Mouse (Mus musculus): ENCODE results near the gene Ddr1. TPM values are rescaled to one million over a fixed set of nuclear protein-coding genes. Genes with fewer than 3 reads are reported as not detected.

Gene Ddr1
- polyA plus RNA-seq, 1 experiment from 2014 or later, result 50.6 TPM

DNA sequence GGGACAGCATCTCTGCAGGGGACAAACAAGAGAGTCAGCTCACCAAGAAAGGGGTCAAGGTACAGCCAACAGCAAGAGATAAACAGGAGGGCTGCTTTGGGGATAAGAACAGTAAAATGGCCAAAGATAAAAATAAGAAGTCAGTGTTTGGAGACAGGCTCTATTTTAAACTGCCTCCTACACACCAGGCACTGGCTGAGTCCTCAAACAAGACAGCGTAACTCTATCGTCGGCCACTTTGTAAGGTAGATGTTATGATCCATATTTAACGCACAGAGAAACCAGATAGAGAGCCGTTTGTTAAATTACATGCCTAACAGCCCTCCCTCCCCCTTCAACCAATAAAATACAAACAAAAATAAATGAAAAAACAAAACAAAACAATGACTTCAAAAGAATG lies 10.5 kb downstream of the Ddr1 start:
- peaks cover 22% of the 10 kb centered on the region for H3K4me1 ChIP-seq (ENCODE audit: control insufficient read depth, insufficient read depth, low read length)
- H3K9ac ChIP-seq (replicated peaks; ENCODE audit: low read depth, low read length), result no peak overlapping the region
- H3K36me3 ChIP-seq (ENCODE audit: control insufficient read depth, insufficient read depth, low read length), result peaks cover 49% of the 10 kb centered on the region
- no peaks in the 10 kb centered on the region for H3K9me3 ChIP-seq (ENCODE audit: control insufficient read depth, low read depth, low read length)
- H3K27me3 ChIP-seq (ENCODE audit: control insufficient read depth, insufficient read depth, low read length), result no peaks in the 10 kb centered on the region
- no peak overlapping the region for H3K27ac ChIP-seq (ENCODE audit: low read length)
- ATAC-seq (ENCODE audit: insufficient number of reproducible peaks, insufficient read depth, low FRiP score, low read depth), result no peak
- 87% methylated on average over 5 of the region's 5 CpGs for WGBS
- no peak overlapping the region for H3K4me2 ChIP-seq (replicated peaks; ENCODE audit: low read depth, low read length)
- H3K4me3 ChIP-seq (ENCODE audit: low read depth, low read length), result no peak overlapping the region

DNA sequence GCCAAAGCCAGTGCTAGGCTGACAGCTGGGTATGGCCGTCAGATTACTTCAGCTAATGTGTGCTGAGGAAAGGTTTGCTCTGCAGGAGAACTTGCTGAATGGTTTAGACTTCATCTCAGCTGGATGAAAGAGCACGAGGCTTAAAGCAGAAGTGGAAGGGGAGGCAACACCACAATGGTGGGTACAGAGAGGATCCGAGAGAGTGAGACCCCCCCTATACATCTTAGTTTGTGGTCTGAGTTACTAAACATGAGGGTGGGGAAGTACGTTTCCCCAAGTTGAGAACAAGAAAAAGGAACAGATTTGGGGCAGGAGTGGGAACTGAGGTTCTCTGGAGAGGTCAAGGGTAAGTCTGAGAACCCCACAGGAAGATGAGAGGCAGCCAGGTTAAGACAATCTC lies 12.1 kb downstream of the Ddr1 start:
- WGBS, result 78% methylated on average over 4 of the region's 4 CpGs
- Histone ChIP-seq H3K4me1 (ENCODE audit: control insufficient read depth, insufficient read depth, low read length) (peaks cover 9% of the 10 kb centered on the region), H3K9ac (replicated peaks; ENCODE audit: low read depth, low read length) (no peak overlapping the region), H3K27me3 (ENCODE audit: control insufficient read depth, insufficient read depth, low read length) (no peaks in the 10 kb centered on the region), H3K36me3 (ENCODE audit: control insufficient read depth, insufficient read depth, low read length) (peaks cover 64% of the 10 kb centered on the region), H3K27ac (ENCODE audit: low read length) (no peak overlapping the region), H3K9me3 (ENCODE audit: control insufficient read depth, low read depth, low read length) (no peaks in the 10 kb centered on the region), H3K4me2 (replicated peaks; ENCODE audit: low read depth, low read length) (no peak overlapping the region), H3K4me3 (ENCODE audit: low read depth, low read length) (no peak overlapping the region)
- ATAC-seq (ENCODE audit: insufficient number of reproducible peaks, insufficient read depth, low FRiP score, low read depth), result no peak

DNA sequence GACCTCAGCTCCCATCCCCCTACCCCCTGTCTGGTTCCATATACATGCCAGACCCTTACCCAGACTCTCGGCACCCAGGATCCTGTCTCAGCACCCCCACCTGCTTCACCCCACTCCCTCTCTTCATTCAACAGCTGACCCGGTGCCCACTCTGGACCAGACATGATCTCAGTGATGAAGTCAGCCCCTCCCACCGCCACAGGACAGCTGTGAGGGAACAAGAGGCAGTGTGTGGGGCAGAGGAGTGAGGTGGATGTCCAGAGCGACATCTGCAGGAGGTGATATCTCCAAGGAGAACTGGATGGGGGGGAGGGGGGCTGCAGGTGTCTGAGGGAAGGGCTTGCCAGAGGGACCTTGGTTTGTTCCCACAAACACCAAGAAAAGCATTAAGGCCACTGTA lies 12.6 kb downstream of the Ddr1 start:
- WGBS, result 84% methylated on average over 4 of the region's 4 CpGs
- peaks cover 3% of the 10 kb centered on the region; the same call in 1 of the 2 replicates for H3K4me1 ChIP-seq (ENCODE audit: control insufficient read depth, insufficient read depth, low read length)
- H3K4me3 ChIP-seq (ENCODE audit: low read depth, low read length), result no peak overlapping the region
- ATAC-seq (ENCODE audit: insufficient number of reproducible peaks, insufficient read depth, low FRiP score, low read depth), result no peak
- H3K4me2 ChIP-seq (replicated peaks; ENCODE audit: low read depth, low read length), result no peak overlapping the region
- no peak overlapping the region for H3K27ac ChIP-seq (ENCODE audit: low read length)
- H3K27me3 ChIP-seq (ENCODE audit: control insufficient read depth, insufficient read depth, low read length), result no peaks in the 10 kb centered on the region
- H3K36me3 ChIP-seq (ENCODE audit: control insufficient read depth, insufficient read depth, low read length), result peaks cover 70% of the 10 kb centered on the region
- H3K9me3 ChIP-seq (ENCODE audit: control insufficient read depth, low read depth, low read length), result no peaks in the 10 kb centered on the region
- H3K9ac ChIP-seq (replicated peaks; ENCODE audit: low read depth, low read length), result no peak overlapping the region

DNA sequence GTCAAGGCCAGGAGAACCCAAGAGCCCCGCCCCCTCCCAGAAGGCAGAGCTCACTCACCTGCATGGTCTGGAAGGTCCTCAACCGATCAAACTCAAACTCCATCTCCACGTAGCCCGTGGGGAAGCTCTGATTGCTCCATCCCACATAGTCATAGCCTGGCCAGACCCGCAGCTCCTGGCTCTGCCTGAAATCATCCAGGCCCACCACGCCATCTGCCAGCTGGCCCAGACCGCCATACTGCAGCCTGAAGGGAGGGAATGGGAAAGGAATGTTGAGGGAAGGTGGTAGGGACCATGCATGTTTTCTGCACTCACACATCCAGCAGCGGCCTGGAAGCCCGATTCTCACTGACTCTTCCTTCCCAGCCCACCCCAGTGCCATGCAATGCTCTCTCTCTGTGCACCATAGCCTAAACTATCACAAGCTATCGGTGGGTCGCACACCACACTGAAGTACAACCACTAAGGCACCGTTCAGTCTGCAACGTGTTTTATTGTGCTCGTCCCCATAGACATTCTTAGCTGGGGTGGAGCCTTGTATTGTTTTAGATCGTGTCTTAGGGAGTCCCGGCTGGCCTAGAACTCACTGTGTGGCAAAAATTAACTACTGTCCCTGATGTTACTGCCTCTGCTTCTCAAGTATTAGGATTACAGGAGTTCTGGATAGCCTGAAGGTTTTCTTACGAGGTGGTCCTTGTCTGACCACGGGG lies 14.3 kb downstream of the Ddr1 start:
- H3K9ac ChIP-seq (replicated peaks; ENCODE audit: low read depth, low read length), result no peak overlapping the region
- H3K27me3 ChIP-seq (ENCODE audit: control insufficient read depth, insufficient read depth, low read length), result no peaks in the 10 kb centered on the region
- no peaks in the 10 kb centered on the region for H3K4me1 ChIP-seq (ENCODE audit: control insufficient read depth, insufficient read depth, low read length)
- WGBS, result 87% methylated on average over 18 of the region's 18 CpGs
- H3K4me3 ChIP-seq (ENCODE audit: low read depth, low read length), result no peak overlapping the region
- ATAC-seq (ENCODE audit: insufficient number of reproducible peaks, insufficient read depth, low FRiP score, low read depth), result no peak
- H3K27ac ChIP-seq (ENCODE audit: low read length), result no peak overlapping the region
- H3K36me3 ChIP-seq (ENCODE audit: control insufficient read depth, insufficient read depth, low read length), result peaks cover 87% of the 10 kb centered on the region
- no peak overlapping the region for H3K4me2 ChIP-seq (replicated peaks; ENCODE audit: low read depth, low read length)
- H3K9me3 ChIP-seq (ENCODE audit: control insufficient read depth, low read depth, low read length), result no peaks in the 10 kb centered on the region

DNA sequence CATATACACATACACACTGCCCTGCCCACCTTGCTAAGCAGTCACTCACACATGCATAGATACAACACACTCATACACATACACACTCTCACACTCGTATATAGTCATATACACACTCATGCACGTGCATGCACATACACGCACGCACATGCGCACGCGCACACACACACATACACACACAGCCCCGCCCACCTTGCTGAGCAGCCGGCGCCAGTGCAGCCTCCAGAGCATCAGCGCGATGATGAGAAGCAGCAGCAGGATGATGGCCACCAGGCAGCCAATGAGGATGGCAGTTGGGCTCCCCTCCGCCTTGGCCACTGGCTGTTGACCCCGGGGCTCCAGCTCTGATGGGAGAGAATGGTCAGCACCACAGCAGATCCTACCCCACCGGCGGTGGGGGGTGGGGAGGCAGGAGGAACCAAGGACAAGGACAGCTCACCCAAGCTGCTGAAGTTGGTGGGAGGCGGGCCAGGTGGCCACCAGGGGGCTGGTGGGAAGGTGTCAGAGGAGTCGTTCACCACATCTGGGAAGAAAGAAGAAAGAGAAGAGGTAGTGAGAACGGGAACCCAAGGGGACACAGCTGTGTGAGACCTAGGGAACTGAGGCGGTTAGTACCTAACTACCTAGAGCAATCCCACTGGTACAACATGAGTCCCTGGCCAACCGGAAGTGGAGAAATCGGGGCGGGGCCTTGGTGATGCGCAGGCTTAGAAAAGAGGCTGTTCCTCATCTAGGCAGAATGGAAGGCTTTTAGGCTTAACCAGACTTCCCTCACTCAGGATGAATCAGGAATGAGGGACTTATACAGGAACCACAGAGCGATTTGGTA lies 15.9 kb downstream of the Ddr1 start:
- no peaks in the 10 kb centered on the region for H3K4me1 ChIP-seq (ENCODE audit: control insufficient read depth, insufficient read depth, low read length)
- no peak for ATAC-seq (ENCODE audit: insufficient number of reproducible peaks, insufficient read depth, low FRiP score, low read depth)

DNA sequence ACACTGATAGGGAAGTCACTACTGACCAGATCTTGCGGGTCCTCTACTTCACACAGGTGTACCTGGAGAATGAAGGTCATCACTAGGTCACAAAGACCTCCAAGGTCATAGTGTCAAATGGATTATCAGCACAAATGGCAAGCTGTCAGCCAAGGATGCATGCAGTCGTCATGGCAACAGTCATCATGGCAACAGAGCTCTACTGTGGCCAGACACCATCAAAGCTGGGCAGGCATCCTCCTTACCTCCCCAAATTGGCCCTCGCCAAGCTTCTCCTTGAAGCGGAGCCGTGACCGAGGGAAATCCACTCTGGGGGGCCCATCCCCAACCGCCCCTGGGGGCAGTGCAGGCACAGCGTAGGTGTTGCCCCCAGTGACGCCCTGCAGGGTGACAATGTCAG lies 19.4 kb downstream of the Ddr1 start:
- WGBS, result 79% methylated on average over 9 of the region's 9 CpGs
- Histone ChIP-seq H3K4me1 (ENCODE audit: control insufficient read depth, insufficient read depth, low read length) (no peaks in the 10 kb centered on the region), H3K4me3 (ENCODE audit: low read depth, low read length) (no peak overlapping the region), H3K9ac (replicated peaks; ENCODE audit: low read depth, low read length) (no peak overlapping the region), H3K36me3 (ENCODE audit: control insufficient read depth, insufficient read depth, low read length) (peaks cover 86% of the 10 kb centered on the region), H3K27me3 (ENCODE audit: control insufficient read depth, insufficient read depth, low read length) (no peaks in the 10 kb centered on the region), H3K9me3 (ENCODE audit: control insufficient read depth, low read depth, low read length) (no peaks in the 10 kb centered on the region), H3K4me2 (replicated peaks; ENCODE audit: low read depth, low read length) (no peak overlapping the region), H3K27ac (ENCODE audit: low read length) (no peak overlapping the region)
- ATAC-seq (ENCODE audit: insufficient number of reproducible peaks, insufficient read depth, low FRiP score, low read depth), result no peak

More for the DNA sequence above, 15.9 kb downstream of the Ddr1 start:
- Histone ChIP-seq H3K4me2 (replicated peaks; ENCODE audit: low read depth, low read length) (no peak overlapping the region), H3K27me3 (ENCODE audit: control insufficient read depth, insufficient read depth, low read length) (no peaks in the 10 kb centered on the region), H3K9ac (replicated peaks; ENCODE audit: low read depth, low read length) (no peak overlapping the region), H3K36me3 (ENCODE audit: control insufficient read depth, insufficient read depth, low read length) (peaks cover 96% of the 10 kb centered on the region), H3K27ac (ENCODE audit: low read length) (no peak overlapping the region), H3K4me3 (ENCODE audit: low read depth, low read length) (no peak overlapping the region), H3K9me3 (ENCODE audit: control insufficient read depth, low read depth, low read length) (no peaks in the 10 kb centered on the region)
- 87% methylated on average over 25 of the region's 25 CpGs for WGBS

DNA sequence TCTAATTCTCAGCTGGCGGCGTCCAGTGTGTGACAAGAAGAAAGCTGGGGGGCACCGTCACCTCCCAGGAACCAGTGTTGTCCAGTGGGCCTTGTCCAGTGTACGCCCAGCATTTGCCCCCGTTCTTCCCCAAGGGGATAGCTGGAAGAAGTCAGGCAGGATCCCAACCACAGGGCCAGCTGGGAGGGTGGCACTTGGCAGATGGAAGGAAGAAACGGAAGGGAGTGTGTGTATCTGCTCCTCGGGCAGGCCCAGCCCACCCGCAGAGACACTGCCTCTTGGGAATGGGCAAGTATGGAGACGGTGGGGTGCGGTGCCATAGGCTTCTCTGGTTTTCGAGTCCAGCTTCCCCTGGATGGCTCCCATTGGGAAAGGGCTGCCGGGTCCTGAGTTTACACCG lies 22.4 kb downstream of the Ddr1 start:
- no peaks in the 10 kb centered on the region for H3K27me3 ChIP-seq (ENCODE audit: control insufficient read depth, insufficient read depth, low read length)
- peaks cover 55% of the 10 kb centered on the region for H3K36me3 ChIP-seq (ENCODE audit: control insufficient read depth, insufficient read depth, low read length)
- no peak for ATAC-seq (ENCODE audit: insufficient number of reproducible peaks, insufficient read depth, low FRiP score, low read depth)
- H3K4me1 ChIP-seq (ENCODE audit: control insufficient read depth, insufficient read depth, low read length), result no peaks in the 10 kb centered on the region
- no peak overlapping the region for H3K27ac ChIP-seq (ENCODE audit: low read length)
- no peak overlapping the region for H3K9ac ChIP-seq (replicated peaks; ENCODE audit: low read depth, low read length)
- no peak overlapping the region for H3K4me3 ChIP-seq (ENCODE audit: low read depth, low read length)
- WGBS, result 85% methylated on average over 12 of the region's 13 CpGs
- no peaks in the 10 kb centered on the region for H3K9me3 ChIP-seq (ENCODE audit: control insufficient read depth, low read depth, low read length)
- H3K4me2 ChIP-seq (replicated peaks; ENCODE audit: low read depth, low read length), result no peak overlapping the region

DNA sequence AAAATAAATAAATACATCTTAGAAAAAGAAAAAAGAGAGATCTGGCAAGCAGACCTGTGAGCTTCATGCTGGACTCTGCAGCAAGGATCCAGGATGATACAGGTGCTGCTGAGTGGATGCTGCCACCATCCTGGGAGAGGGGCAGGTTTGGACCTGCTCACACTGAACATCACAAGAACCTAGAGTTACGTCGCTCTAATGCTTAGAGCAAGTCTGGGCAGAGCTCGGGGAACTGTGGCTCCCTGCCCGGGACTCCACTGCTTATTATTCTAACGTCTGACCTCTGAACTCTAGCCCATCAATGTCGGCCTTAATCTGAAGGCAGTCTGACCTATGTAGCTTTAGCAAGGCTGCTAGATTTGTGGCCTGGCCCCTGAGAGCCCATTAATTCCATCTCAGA lies 23.8 kb downstream of the Ddr1 start:
- Histone ChIP-seq H3K27me3 (ENCODE audit: control insufficient read depth, insufficient read depth, low read length) (no peaks in the 10 kb centered on the region), H3K36me3 (ENCODE audit: control insufficient read depth, insufficient read depth, low read length) (peaks cover 41% of the 10 kb centered on the region), H3K4me1 (ENCODE audit: control insufficient read depth, insufficient read depth, low read length) (no peaks in the 10 kb centered on the region), H3K9ac (replicated peaks; ENCODE audit: low read depth, low read length) (no peak overlapping the region), H3K4me3 (ENCODE audit: low read depth, low read length) (no peak overlapping the region), H3K9me3 (ENCODE audit: control insufficient read depth, low read depth, low read length) (no peaks in the 10 kb centered on the region), H3K4me2 (replicated peaks; ENCODE audit: low read depth, low read length) (no peak overlapping the region), H3K27ac (ENCODE audit: low read length) (no peak overlapping the region)
- WGBS, result 13% methylated on average over 6 of the region's 6 CpGs
- no peak for ATAC-seq (ENCODE audit: insufficient number of reproducible peaks, insufficient read depth, low FRiP score, low read depth)
